Mouse (Mus musculus) midbrain, embryonic 11.5 days (tissue): ENCODE measurements around the gene Slc22a1. TPM values are rescaled to one million over a fixed set of nuclear protein-coding genes. Genes with fewer than 3 reads are reported as not detected.

Experiments used
- ATAC-seq: fragments of 200-750 bp; cut with Nextera tagmentation; 2 replicates; pipeline ENCODE4 v1.8.0; 2017; ENCODE audit warnings: moderate TSS enrichment, moderate library complexity; ENCODE audit not compliant: low FRiP score
- DNase-seq: peaks from one replicate; pipeline ENCODE4 v3.0.0; 2015; ENCODE audit warnings: low spot score; ENCODE audit errors: missing footprints
- H3K27ac ChIP-seq: fragments of 300-500 bp; sonication (generic); 2 replicates; pipeline ENCODE4 v1.5.1; 2014; ENCODE audit warnings: low read depth, low read length
- H3K27me3 ChIP-seq: fragments of 300-500 bp; sonication (generic); 2 replicates; pipeline ENCODE4 v1.6.1; 2014; ENCODE audit warnings: mild to moderate bottlenecking, low read length, moderate library complexity, mixed read lengths; ENCODE audit not compliant: control insufficient read depth, insufficient read depth
- H3K36me3 ChIP-seq: fragments of 300-500 bp; sonication (generic); 2 replicates; pipeline ENCODE4 v1.6.1; 2014; ENCODE audit warnings: mild to moderate bottlenecking, low read length, moderate library complexity, mixed read lengths; ENCODE audit not compliant: control insufficient read depth, insufficient read depth
- H3K4me1 ChIP-seq: fragments of 300-500 bp; sonication (generic); 2 replicates; pipeline ENCODE4 v1.6.1; 2014; ENCODE audit warnings: low read length; ENCODE audit not compliant: control insufficient read depth, insufficient read depth
- H3K4me2 ChIP-seq: fragments of 300-500 bp; sonication (generic); 2 replicates; pipeline ENCODE4 v1.6.1; 2014; ENCODE audit warnings: mild to moderate bottlenecking, moderate library complexity
- H3K4me3 ChIP-seq: fragments of 300-500 bp; sonication (generic); 2 replicates; pipeline ENCODE4 v1.5.1; 2014; ENCODE audit warnings: low read depth, low read length
- H3K9ac ChIP-seq: fragments of 300-500 bp; sonication (generic); 2 replicates; pipeline ENCODE4 v1.6.1; 2014; ENCODE audit warnings: low read length
- H3K9me3 ChIP-seq: fragments of 300-500 bp; sonication (generic); 2 replicates; pipeline ENCODE4 v1.6.1; 2016; ENCODE audit warnings: low read length; ENCODE audit not compliant: control insufficient read depth
- WGBS: fragments of 180-500 bp; shearing (Covaris S2); extraction: QIAGEN DNeasy Blood & Tissue Kit; methylation state at CpG from one replicate; pipeline ENCODE4 v1.1.7; 2014; 5-methylcytosine and 5-hydroxymethylcytosine counted together
- polyA plus RNA-seq: library from polyadenylated mRNA; unstranded; fragments of >200 nt; fragmentation: Nextera tagmentation; extraction: Ambion mirVana; gene quantifications from 2 replicates; pipeline ENCODE4 v1.2.1, GENCODE M21; 2014

Gene Slc22a1
- not detected in 2 replicates for polyA plus RNA-seq

GRCm38 (mm10) chr17:12675646-12676045 is at the start of gene Slc22a1:
Gene Slc22a1 (minus strand): TSS chr17:12675829.
- Histone ChIP-seq H3K36me3 (no peaks in the 10 kb centered on the region), H3K9me3 (no peaks in the 10 kb centered on the region), H3K9ac (no peak within 1 kb of the TSS), H3K27ac (no peak within 1 kb of the TSS), H3K27me3 (no peaks in the 10 kb centered on the region), H3K4me1 (no peaks in the 10 kb centered on the region), H3K4me2 (no peak within 1 kb of the TSS), H3K4me3 (no peak within 1 kb of the TSS)
- 97% methylated on average over 7 of the region's 7 CpGs for WGBS
- DNase-seq (no peak), ATAC-seq (no peak)

GRCm38 (mm10) chr17:12724767-12725744 is 49.4 kb upstream of the Slc22a1 start:
- no peaks in the 10 kb centered on the region for H3K27me3 ChIP-seq
- H3K4me1 ChIP-seq = no peaks in the 10 kb centered on the region
- no peak for ATAC-seq
- WGBS = 84% methylated on average over 6 of the region's 6 CpGs
- DNase-seq = no peak
- no peak overlapping the region for H3K4me3 ChIP-seq
- no peak overlapping the region for H3K9ac ChIP-seq
- no peaks in the 10 kb centered on the region for H3K9me3 ChIP-seq
- peaks cover 3% of the 10 kb centered on the region; the same call in 1 of the 2 replicates for H3K36me3 ChIP-seq
- H3K4me2 ChIP-seq = no peak overlapping the region
- H3K27ac ChIP-seq = no peak overlapping the region

GRCm38 (mm10) chr17:12723986-12724766 is 48.5 kb upstream of the Slc22a1 start:
- H3K4me3 ChIP-seq = no peak overlapping the region
- no peaks in the 10 kb centered on the region for H3K4me1 ChIP-seq
- no peak overlapping the region for H3K9ac ChIP-seq
- H3K27ac ChIP-seq = no peak overlapping the region
- H3K36me3 ChIP-seq = peaks cover 3% of the 10 kb centered on the region; the same call in 1 of the 2 replicates
- no peak overlapping the region for H3K4me2 ChIP-seq
- DNase-seq = no peak
- H3K27me3 ChIP-seq = no peaks in the 10 kb centered on the region
- no peak for ATAC-seq
- WGBS = 84% methylated on average over 5 of the region's 5 CpGs
- H3K9me3 ChIP-seq = no peaks in the 10 kb centered on the region

GRCm38 (mm10) chr17:12722622-12723021 is 47.0 kb upstream of the Slc22a1 start:
- H3K4me3 ChIP-seq = no peak overlapping the region
- DNase-seq (no peak), ATAC-seq (no peak)
- H3K9me3 ChIP-seq = no peaks in the 10 kb centered on the region
- no peaks in the 10 kb centered on the region for H3K4me1 ChIP-seq
- WGBS = 56% methylated on average over 8 of the region's 8 CpGs
- H3K9ac ChIP-seq = no peak overlapping the region
- H3K27ac ChIP-seq = no peak overlapping the region
- H3K4me2 ChIP-seq = no peak overlapping the region
- H3K27me3 ChIP-seq = no peaks in the 10 kb centered on the region
- peaks cover 3% of the 10 kb centered on the region; the same call in 1 of the 2 replicates for H3K36me3 ChIP-seq

- no peaks in the 10 kb centered on the region for H3K27me3 ChIP-seq
- no peak for DNase-seq
- H3K9me3 ChIP-seq = no peaks in the 10 kb centered on the region
- H3K27ac ChIP-seq = no peak overlapping the region
- 87% methylated on average over 5 of the region's 5 CpGs for WGBS
- no peak overlapping the region for H3K9ac ChIP-seq
- no peak overlapping the region for H3K4me3 ChIP-seq
- ATAC-seq = no peak
- no peaks in the 10 kb centered on the region for H3K4me1 ChIP-seq
- no peak overlapping the region for H3K4me2 ChIP-seq
- H3K36me3 ChIP-seq = peaks cover 5% of the 10 kb centered on the region; the same call in 1 of the 2 replicates
These were observed 45.7 kb upstream of the Slc22a1 start for GRCm38 (mm10) chr17:12721118-12721886.

GRCm38 (mm10) chr17:12718251-12718650 is 42.6 kb upstream of the Slc22a1 start:
- H3K36me3 ChIP-seq = peaks cover 5% of the 10 kb centered on the region; the same call in 1 of the 2 replicates
- no peak overlapping the region for H3K9ac ChIP-seq
- H3K4me3 ChIP-seq = no peak overlapping the region
- ATAC-seq = no peak
- no peaks in the 10 kb centered on the region for H3K27me3 ChIP-seq
- no peaks in the 10 kb centered on the region for H3K4me1 ChIP-seq
- 81% methylated on average over 7 of the region's 7 CpGs for WGBS
- no peak overlapping the region for H3K4me2 ChIP-seq
- H3K27ac ChIP-seq = no peak overlapping the region
- DNase-seq = no peak
- no peaks in the 10 kb centered on the region for H3K9me3 ChIP-seq

GRCm38 (mm10) chr17:12717445-12717844 is 41.8 kb upstream of the Slc22a1 start:
- Histone ChIP-seq H3K27ac (no peak overlapping the region), H3K9me3 (no peaks in the 10 kb centered on the region), H3K27me3 (no peaks in the 10 kb centered on the region), H3K36me3 (peaks cover 5% of the 10 kb centered on the region; the same call in 1 of the 2 replicates), H3K4me1 (no peaks in the 10 kb centered on the region), H3K9ac (no peak overlapping the region), H3K4me3 (no peak overlapping the region), H3K4me2 (no peak overlapping the region)
- ATAC-seq (no peak), DNase-seq (no peak)
- WGBS = 95% methylated on average over 4 of the region's 4 CpGs

GRCm38 (mm10) chr17:12715032-12715431 is 39.4 kb upstream of the Slc22a1 start:
- Histone ChIP-seq H3K9me3 (no peaks in the 10 kb centered on the region), H3K4me1 (no peaks in the 10 kb centered on the region), H3K4me2 (no peak overlapping the region), H3K27me3 (no peaks in the 10 kb centered on the region), H3K36me3 (peaks cover 9% of the 10 kb centered on the region; the same call in 1 of the 2 replicates), H3K9ac (no peak overlapping the region), H3K27ac (no peak overlapping the region), H3K4me3 (no peak overlapping the region)
- WGBS = 77% methylated on average over 1 of the region's 1 CpGs
- no peak for ATAC-seq
- no peak for DNase-seq
